ENCODE assay signal across 15 mouse cellular contexts in genomic region chr2:74925968-74926814, GRCm38 (mm10).
A peak's percentile ranks its signal among the peaks of the same experiment; 100 is the strongest.
DNase-seq lines count a peak whose midpoint lies in the region; ATAC-seq and TF ChIP-seq lines count a peak whose summit lies in the region.
"Had no signal": no experiment of that assay in that cellular context is flagged by ENCODE, and none has a peak within 500 bp of the region (broad histone marks: within the 10 kb centered on the region; RNA-seq: fewer than 3 reads in every experiment).

No protein-coding gene starts in this region.

- H3K27ac ChIP-seq in heart, postnatal 0 days (ENCODE audit: low read depth), result no peak overlapping the region
- H3K27ac ChIP-seq: forebrain, embryonic 10.5 days; neural tube, embryonic 15.5 days; stomach, postnatal 0 days had no signal

- H3K4me2 ChIP-seq in heart, postnatal 0 days (ENCODE audit: low read depth, low read length), result no peak overlapping the region
- H3K4me2 ChIP-seq: lung, embryonic 14.5 days; neural tube, embryonic 15.5 days had no signal

- H3K9me3 ChIP-seq in heart, postnatal 0 days (replicated peaks; ENCODE audit: control insufficient read depth, low read length), result no peaks in the 10 kb centered on the region
- H3K9me3 ChIP-seq: forebrain, embryonic 10.5 days; neural tube, embryonic 15.5 days had no signal

- H3K4me1 ChIP-seq in heart, postnatal 0 days (ENCODE audit: control insufficient read depth, insufficient read depth), result no peaks in the 10 kb centered on the region
- H3K4me1 ChIP-seq: forebrain, embryonic 10.5 days had no signal

- no peaks in the 10 kb centered on the region for H3K27me3 ChIP-seq in heart, postnatal 0 days (ENCODE audit: control insufficient read depth, insufficient read depth, low read length)
- H3K27me3 ChIP-seq: neural tube, embryonic 15.5 days had no signal

- TF ChIP-seq EP300 in heart, postnatal 0 days (IDR thresholded peaks at IDR 0.05; ENCODE audit: low read depth), result no peak

- DNase-seq in heart, postnatal 0 days (ENCODE audit: low spot score), result no peak
- DNase-seq in heart, postnatal 36 days, result no peak
- DNase-seq in thymus, postnatal 0 days (ENCODE audit: low spot score), result peak; percentile 23
- DNase-seq in thymus, postnatal 10 days (ENCODE audit: low spot score in 2 of 2), result no peak
- no peak for DNase-seq in right cerebral cortex, postnatal 4 days
- DNase-seq: cerebellum, adult 9-10 months; liver; lung, embryonic 14.5 days; right cerebral cortex, adult 18-20 months had no signal

- H3K4me3 ChIP-seq in heart, postnatal 0 days (ENCODE audit: low read depth, low read length), result no peak overlapping the region
- H3K4me3 ChIP-seq: forebrain, embryonic 10.5 days; neural tube, embryonic 15.5 days had no signal

- WGBS in heart, postnatal 0 days, result 78% methylated on average over 22 of the region's 22 CpGs

- intact Hi-C loops in heart, postnatal 36 days (cut with DNase I), result no loop called here

- H3K36me3 ChIP-seq in heart, postnatal 0 days (replicated peaks; ENCODE audit: control insufficient read depth, insufficient read depth, low read length), result no peaks in the 10 kb centered on the region
- H3K36me3 ChIP-seq: forebrain, embryonic 10.5 days; neural tube, embryonic 15.5 days had no signal

- TF ChIP-seq CTCF in heart, postnatal 0 days (IDR thresholded peaks at IDR 0.05; ENCODE audit: low read depth), result no peak

- H3K9ac ChIP-seq in heart, postnatal 0 days (replicated peaks; ENCODE audit: low read depth, low read length), result no peak overlapping the region
- H3K9ac ChIP-seq: lung, embryonic 14.5 days; neural tube, embryonic 15.5 days had no signal

- ATAC-seq in heart, postnatal 0 days (ENCODE audit: insufficient read depth, low read depth), result peak; percentile 39; the same call in 1 of the 2 replicates
- peak; percentile 97 for ATAC-seq in hematopoietic stem cell, adult 5-6 weeks (replicated peaks in 1 of 2; ENCODE audit: insufficient read depth in 1 of 2, low FRiP score in 2 of 2, low TSS enrichment in 1 of 2, low read depth in 1 of 2, poor library complexity in 2 of 2, severe bottlenecking in 2 of 2)
- no peak for ATAC-seq in monocyte, adult 5-6 weeks (replicated peaks; ENCODE audit: insufficient number of reproducible peaks, low FRiP score, low TSS enrichment, poor library complexity, severe bottlenecking)
- ATAC-seq: hindbrain, embryonic 16.5 days had no signal
